Mouse (Mus musculus) erythroblast, embryonic 14.5 days (primary cell): ENCODE data around the gene Gli2. TPM values are rescaled to one million over a fixed set of nuclear protein-coding genes. Genes with fewer than 3 reads are reported as not detected.

ENCODE experiments used
- H3K27me3 ChIP-seq: 2 replicates; pipeline ENCODE4 v1.6.1; 2012; ENCODE audit warnings: inconsistent platforms; ENCODE audit not compliant: control insufficient read depth
- H3K36me3 ChIP-seq: 2 replicates; pipeline ENCODE4 v1.6.1; 2012; ENCODE audit warnings: mild to moderate bottlenecking, inconsistent platforms; ENCODE audit not compliant: control insufficient read depth
- H3K4me1 ChIP-seq: 2 replicates; pipeline ENCODE4 v1.6.1; 2012; ENCODE audit warnings: inconsistent platforms; ENCODE audit not compliant: control insufficient read depth
- H3K4me3 ChIP-seq: replicated peaks from 2 replicates; pipeline ENCODE3; 2012; ENCODE audit warnings: moderate library complexity, mild to moderate bottlenecking, inconsistent platforms
- H3K9me3 ChIP-seq: 2 replicates; pipeline ENCODE4 v1.6.1; 2012; ENCODE audit warnings: low read length, inconsistent platforms, mixed read lengths; ENCODE audit not compliant: control insufficient read depth
- GATA1 ChIP-seq: IDR thresholded peaks from 2 replicates; pipeline ENCODE4 v1.6.1; 2012; ENCODE audit warnings: low read length, inconsistent platforms, mixed read lengths
- TAL1 ChIP-seq: IDR thresholded peaks from 3 replicates; pipeline ENCODE4 v1.6.1; 2012; ENCODE audit warnings: low read length, inconsistent platforms, mixed read lengths
- polyA plus RNA-seq: library from polyadenylated mRNA; stranded (reverse); fragments of >175 nt; gene quantifications from 2 replicates; pipeline ENCODE4 v1.2.3, GENCODE M21; 2012

Gli2 gene
- polyA plus RNA-seq, 1 experiment: not detected

GRCm38 (mm10) chr1:118941336-118941735, 112.1 kb downstream of the Gli2 start:
- Histone ChIP-seq H3K9me3 (no peaks in the 10 kb centered on the region), H3K4me1 (no peaks in the 10 kb centered on the region), H3K27me3 (no peaks in the 10 kb centered on the region), H3K4me3 (no peak overlapping the region), H3K36me3 (no peaks in the 10 kb centered on the region)
- TF ChIP-seq GATA1 (no peak), TAL1 (no peak)

DNA sequence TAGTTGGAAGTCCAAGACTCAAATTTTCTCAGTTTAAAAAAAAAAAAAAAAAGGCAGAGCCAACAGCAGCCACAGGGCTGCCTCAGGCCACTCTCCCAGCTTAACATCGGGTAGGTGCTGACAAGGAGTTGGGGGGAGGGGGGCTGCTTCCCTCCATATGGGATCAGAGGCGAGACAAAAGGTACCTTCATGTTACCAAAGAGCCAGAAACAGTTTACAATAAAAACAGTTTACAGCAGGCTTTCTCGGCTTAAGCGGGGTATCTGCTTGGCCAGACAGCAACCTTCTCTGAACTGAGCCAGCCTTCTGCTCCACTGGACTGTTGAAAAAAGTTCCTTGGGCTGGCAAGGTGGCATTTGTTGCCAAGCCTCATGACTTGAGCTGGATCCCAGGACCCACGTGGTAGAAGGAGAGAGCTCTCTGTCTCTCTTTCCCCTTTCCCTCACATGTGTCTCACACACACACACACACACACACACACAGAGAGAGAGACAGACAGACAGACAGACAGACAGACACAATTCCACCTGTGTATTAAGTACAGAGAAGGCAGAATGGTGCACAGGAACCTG, 113.1 kb downstream of the Gli2 start:
- H3K4me3 ChIP-seq: no peak overlapping the region
- no peaks in the 10 kb centered on the region for H3K36me3 ChIP-seq
- H3K27me3 ChIP-seq: no peaks in the 10 kb centered on the region
- no peaks in the 10 kb centered on the region for H3K4me1 ChIP-seq
- TF ChIP-seq GATA1: no peak
- no peaks in the 10 kb centered on the region for H3K9me3 ChIP-seq

- Histone ChIP-seq H3K9me3 (no peaks in the 10 kb centered on the region), H3K4me1 (no peaks in the 10 kb centered on the region)
- TF ChIP-seq GATA1 (no peak), TAL1 (no peak)
Observed at GRCm38 (mm10) chr1:118938206-118938605, 115.2 kb downstream of the Gli2 start.

DNA sequence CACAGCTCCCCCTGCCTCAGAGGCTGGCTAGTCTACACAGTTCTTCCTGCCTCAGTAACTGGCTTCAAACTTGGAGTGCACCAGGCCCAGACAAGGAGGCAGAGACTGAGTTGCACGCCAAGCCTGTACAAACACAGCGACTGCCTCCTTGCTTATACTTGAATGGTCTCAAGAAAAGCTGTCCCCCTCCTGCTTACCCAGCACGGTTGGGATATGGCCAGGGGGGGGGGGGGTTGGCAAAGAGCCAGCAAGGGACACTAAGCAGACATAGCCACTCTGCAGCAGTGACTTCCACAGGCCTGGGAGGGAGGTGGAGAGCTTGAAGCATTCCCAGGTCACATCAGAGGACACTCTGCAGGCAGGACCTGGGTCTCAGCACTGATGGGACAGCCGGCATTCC, 117.3 kb downstream of the Gli2 start:
- H3K9me3 ChIP-seq: no peaks in the 10 kb centered on the region
- H3K27me3 ChIP-seq: no peaks in the 10 kb centered on the region
- TF ChIP-seq GATA1: no peak
- no peak for TF ChIP-seq TAL1
- H3K4me1 ChIP-seq: no peaks in the 10 kb centered on the region
- no peak overlapping the region for H3K4me3 ChIP-seq
- no peaks in the 10 kb centered on the region for H3K36me3 ChIP-seq

More at GRCm38 (mm10) chr1:118938206-118938605, 115.2 kb downstream of the Gli2 start:
- no peak overlapping the region for H3K4me3 ChIP-seq
- no peaks in the 10 kb centered on the region for H3K27me3 ChIP-seq
- H3K36me3 ChIP-seq: no peaks in the 10 kb centered on the region

- Histone ChIP-seq H3K4me1 (no peaks in the 10 kb centered on the region), H3K9me3 (no peaks in the 10 kb centered on the region), H3K27me3 (no peaks in the 10 kb centered on the region), H3K36me3 (no peaks in the 10 kb centered on the region), H3K4me3 (no peak overlapping the region)
- TF ChIP-seq GATA1 (no peak), TAL1 (no peak)
Observed at GRCm38 (mm10) chr1:118935518-118935917, 117.9 kb downstream of the Gli2 start.

- no peaks in the 10 kb centered on the region for H3K9me3 ChIP-seq
- no peaks in the 10 kb centered on the region for H3K27me3 ChIP-seq
- H3K36me3 ChIP-seq: no peaks in the 10 kb centered on the region
- no peak overlapping the region for H3K4me3 ChIP-seq
- no peak for TF ChIP-seq TAL1
- no peak for TF ChIP-seq GATA1
- H3K4me1 ChIP-seq: no peaks in the 10 kb centered on the region
Observed at GRCm38 (mm10) chr1:118932167-118932566, 121.3 kb downstream of the Gli2 start.

DNA sequence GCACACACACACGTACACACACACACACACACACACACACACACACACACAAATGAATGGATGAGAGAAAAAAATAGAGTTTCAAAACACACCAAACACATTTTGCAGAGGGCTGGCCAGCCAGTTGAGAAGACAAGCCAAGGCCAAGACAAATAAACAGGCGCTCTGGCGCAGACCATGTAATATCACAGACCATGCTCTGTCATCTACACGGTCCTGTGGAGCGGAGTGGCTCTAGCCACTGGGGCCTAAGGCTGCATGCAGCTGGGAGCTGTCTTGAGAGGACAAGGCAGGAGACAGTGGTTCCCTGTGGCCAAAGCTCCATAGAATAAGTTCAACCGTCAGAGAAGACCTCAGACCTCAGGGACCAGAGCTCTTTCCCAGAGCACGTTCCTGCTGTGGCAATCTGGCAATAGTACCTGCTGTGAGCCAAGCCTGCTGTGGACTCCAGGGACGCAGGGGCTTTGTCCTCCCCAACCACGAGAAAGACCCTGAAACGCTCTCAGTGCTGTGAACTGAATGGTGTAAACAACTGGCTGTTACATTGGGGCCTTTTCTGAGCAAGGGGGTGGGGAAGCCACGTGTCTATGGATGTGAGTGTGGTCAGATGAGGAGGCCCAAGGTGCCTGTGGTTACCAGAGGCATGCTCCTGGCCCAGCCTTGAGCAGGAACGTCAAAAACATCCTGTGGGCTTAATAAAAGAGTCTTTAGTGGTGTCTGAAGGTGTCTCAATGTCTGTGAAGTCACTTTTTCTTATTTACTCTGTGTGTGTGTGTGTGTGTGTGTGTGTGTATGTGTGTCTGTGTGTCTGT, 125.7 kb downstream of the Gli2 start:
- H3K27me3 ChIP-seq: no peaks in the 10 kb centered on the region
- no peaks in the 10 kb centered on the region for H3K9me3 ChIP-seq
- no peaks in the 10 kb centered on the region for H3K4me1 ChIP-seq
- TF ChIP-seq GATA1: no peak
- no peak for TF ChIP-seq TAL1
- no peak overlapping the region for H3K4me3 ChIP-seq
- H3K36me3 ChIP-seq: no peaks in the 10 kb centered on the region

DNA sequence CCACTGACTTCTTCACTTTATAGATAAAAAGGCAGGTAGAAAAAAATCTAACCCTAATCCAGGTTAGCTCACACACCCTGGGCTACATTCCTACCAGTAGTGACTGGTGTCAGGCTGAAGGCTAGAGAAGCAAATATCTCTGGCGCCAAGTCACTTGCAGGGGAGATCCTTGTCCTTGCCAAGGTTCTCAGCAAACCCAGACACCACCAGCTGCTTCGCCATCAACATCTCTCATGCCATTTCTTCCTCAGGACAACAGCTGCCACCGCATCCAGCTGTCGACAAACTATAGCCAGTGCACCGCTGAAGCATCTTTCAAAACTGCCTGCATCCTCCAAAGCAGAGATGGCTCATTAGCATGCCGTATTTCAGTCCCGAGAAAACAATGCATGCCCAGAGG, 126.9 kb downstream of the Gli2 start:
- TF ChIP-seq TAL1: no peak
- TF ChIP-seq GATA1: no peak
- no peak overlapping the region for H3K4me3 ChIP-seq
- H3K36me3 ChIP-seq: no peaks in the 10 kb centered on the region
- H3K27me3 ChIP-seq: no peaks in the 10 kb centered on the region
- no peaks in the 10 kb centered on the region for H3K4me1 ChIP-seq
- no peaks in the 10 kb centered on the region for H3K9me3 ChIP-seq

DNA sequence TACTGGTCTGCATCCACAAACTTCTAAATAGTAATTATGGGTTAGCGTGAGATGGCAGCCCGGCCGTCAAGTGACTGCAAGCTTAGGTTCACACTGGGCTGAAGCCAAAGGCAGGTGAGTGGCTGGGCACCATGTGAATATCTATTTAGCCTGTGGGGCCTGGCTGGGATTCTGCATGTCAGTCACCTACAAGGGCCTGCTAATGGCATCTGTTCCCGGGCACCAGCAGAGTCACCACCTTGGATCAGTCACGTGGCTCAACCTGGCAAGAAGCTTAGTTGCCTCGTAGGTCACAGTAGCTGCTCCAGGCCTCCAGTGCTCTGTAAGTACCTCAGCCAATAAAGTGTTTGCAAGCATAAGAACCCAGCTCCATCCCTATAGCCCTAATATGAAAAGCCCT, 131.2 kb downstream of the Gli2 start:
- no peaks in the 10 kb centered on the region for H3K4me1 ChIP-seq
- no peaks in the 10 kb centered on the region for H3K36me3 ChIP-seq
- no peak for TF ChIP-seq GATA1
- no peak for TF ChIP-seq TAL1
- H3K9me3 ChIP-seq: no peaks in the 10 kb centered on the region
- H3K4me3 ChIP-seq: no peak overlapping the region
- no peaks in the 10 kb centered on the region for H3K27me3 ChIP-seq
